Mouse (Mus musculus): ENCODE data around the gene Dynlt1f.
"Not testable (repeated sequence)": the region's sequence is repeated elsewhere in the genome, so short reads cannot be mapped to it uniquely, and the experiment has no call there.

DNA sequence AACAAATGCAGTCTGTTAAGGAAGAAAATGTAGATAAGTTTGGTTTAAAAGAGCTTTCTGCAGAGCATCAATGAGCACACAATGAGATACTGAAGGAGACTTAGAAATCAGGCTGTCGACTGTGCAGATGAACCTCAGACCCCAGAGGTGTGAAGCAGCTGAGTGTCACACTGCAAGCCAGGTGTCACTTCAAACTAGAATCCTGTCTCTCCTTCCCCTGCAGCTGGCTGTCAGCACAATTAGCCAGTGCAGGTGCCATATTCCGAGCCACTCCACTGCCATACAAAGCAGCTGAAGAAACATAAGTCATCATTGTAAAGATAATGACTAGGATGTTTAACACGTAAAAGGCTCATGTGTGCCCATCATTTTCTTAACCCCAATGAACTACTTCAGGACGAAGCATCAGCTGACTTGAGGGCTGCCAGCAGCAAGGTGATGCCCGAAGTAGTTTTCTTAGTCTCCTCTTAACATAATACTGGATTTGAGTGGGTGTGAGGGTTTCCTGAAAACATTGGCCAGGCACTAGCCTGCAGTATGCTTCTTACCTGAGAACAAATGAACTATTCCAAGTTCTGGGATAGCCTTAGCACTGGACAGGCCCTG lies 2.3 kb downstream of the Dynlt1f start:
- TF ChIP-seq CTCF (IDR thresholded peaks at IDR 0.05; ENCODE audit: low read depth, low read length); POLR2A (IDR thresholded peaks at IDR 0.05; ENCODE audit: extremely low read depth, insufficient read depth, low read length): not testable (repeated sequence)

All from liver, adult 2 months (tissue).